Mouse (Mus musculus) embryonic fibroblast, embryonic 13.5 days (primary cell): ENCODE data around the gene Ddx43. TPM values are rescaled to one million over a fixed set of nuclear protein-coding genes. Genes with fewer than 3 reads are reported as not detected.

ENCODE experiments used
- H3K27ac ChIP-seq: 2 replicates; pipeline ENCODE4 v1.5.1; 2012; ENCODE audit warnings: low read length, control low read depth, inconsistent platforms; ENCODE audit not compliant: insufficient read depth
- H3K4me1 ChIP-seq: 2 replicates; pipeline ENCODE4 v1.6.1; 2011; ENCODE audit warnings: low read length; ENCODE audit not compliant: control insufficient read depth, insufficient read depth
- H3K4me3 ChIP-seq: 2 replicates; pipeline ENCODE4 v1.5.1; 2011; ENCODE audit warnings: mild to moderate bottlenecking, control low read depth, low read length; ENCODE audit not compliant: insufficient read depth
- CTCF ChIP-seq: IDR thresholded peaks from 2 replicates; pipeline ENCODE4 v1.5.1; 2011; ENCODE audit warnings: mild to moderate bottlenecking, control low read depth, low read length, moderate library complexity, borderline replicate concordance; ENCODE audit not compliant: insufficient read depth
- POLR2A ChIP-seq: IDR thresholded peaks from 2 replicates; pipeline ENCODE4 v1.6.1; 2011; ENCODE audit warnings: low read depth, mild to moderate bottlenecking, control low read depth, low read length, moderate library complexity
- polyA plus RNA-seq: library from polyadenylated mRNA; stranded (reverse); fragments of >200 nt; gene quantifications from 2 replicates; pipeline ENCODE4 v1.2.4, GENCODE M21; 2011; ENCODE audit warnings: low read depth; ENCODE audit not compliant: missing spikeins, insufficient read length

Ddx43 gene
- polyA plus RNA-seq, 1 experiment: 0.47 TPM

DNA sequence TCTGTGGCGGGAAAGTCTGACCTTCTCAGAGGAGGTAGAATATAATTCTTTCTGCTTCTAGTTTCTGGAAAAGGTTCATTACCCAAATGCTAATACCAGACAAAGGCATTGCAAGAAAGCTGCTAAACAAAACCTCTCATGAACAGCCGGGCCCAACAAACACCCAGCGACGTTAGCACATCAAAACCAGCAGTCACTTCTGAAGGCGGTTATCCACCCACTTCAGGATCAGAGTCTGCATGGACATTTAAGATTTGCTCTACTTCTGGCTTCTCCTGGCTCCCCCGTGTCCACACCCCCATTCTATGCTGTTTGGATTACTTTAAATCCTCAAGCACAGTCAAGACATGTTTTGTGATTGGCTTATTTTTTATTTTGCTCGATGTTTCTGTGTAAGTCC is 975 bp upstream of the Ddx43 start:
- Histone ChIP-seq H3K27ac (no peak overlapping the region), H3K4me1 (no peaks in the 10 kb centered on the region), H3K4me3 (no peak overlapping the region)
- TF ChIP-seq CTCF (no peak), POLR2A (no peak)

GRCm38 (mm10) chr9:78395244-78395629 is 340 bp upstream of the Ddx43 start:
- no peak for TF ChIP-seq POLR2A
- no peak for TF ChIP-seq CTCF
- Histone ChIP-seq H3K27ac (no peak overlapping the region), H3K4me3 (no peak overlapping the region), H3K4me1 (no peaks in the 10 kb centered on the region)

DNA sequence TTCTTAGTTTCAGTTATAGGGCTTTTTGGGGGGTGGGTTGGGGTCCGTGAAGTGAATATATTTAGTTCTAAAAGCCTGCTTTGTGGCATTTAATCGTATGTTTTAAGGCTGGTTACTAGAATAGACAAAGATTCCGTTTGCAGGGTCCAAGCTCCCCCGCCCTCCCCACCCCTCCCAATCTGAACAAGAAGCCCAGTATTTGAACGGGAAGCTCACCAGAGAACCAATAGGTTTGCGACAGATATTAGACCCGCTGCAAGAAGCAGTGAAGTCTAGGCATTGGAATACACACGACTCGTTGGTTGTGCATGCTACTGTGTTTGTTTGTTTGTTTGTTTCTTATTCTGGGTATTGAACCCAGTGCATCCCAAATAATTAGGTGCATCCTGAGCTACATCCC is 940 bp downstream of the Ddx43 start:
- TF ChIP-seq CTCF (no peak), POLR2A (no peak)
- H3K4me1 ChIP-seq: no peaks in the 10 kb centered on the region
- no peak overlapping the region for H3K27ac ChIP-seq
- no peak overlapping the region for H3K4me3 ChIP-seq

DNA sequence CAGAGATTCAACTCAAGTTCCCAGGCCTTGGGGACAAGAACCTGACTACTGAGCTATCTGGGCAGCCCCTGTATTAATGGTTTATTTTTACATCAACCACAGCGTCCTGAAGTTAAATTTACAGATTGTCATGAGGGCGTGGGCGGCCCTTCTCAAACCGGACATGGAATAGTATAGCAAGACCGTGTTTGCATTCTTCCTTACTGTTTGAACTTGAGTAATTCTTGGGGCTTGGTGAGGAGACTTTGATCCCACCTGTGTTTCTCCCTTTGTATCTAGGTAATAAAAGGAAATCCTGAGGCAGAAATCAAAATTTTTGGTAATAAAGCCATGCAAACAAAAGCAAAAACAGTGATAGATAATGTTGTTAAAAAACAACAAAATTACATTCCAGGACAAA is 5.0 kb downstream of the Ddx43 start:
- no peaks in the 10 kb centered on the region for H3K4me1 ChIP-seq
- no peak overlapping the region for H3K4me3 ChIP-seq
- TF ChIP-seq CTCF (no peak), POLR2A (no peak)
- no peak overlapping the region for H3K27ac ChIP-seq

GRCm38 (mm10) chr9:78401596-78401995 is 6.0 kb downstream of the Ddx43 start:
- TF ChIP-seq CTCF: no peak
- no peak for TF ChIP-seq POLR2A
- Histone ChIP-seq H3K4me3 (no peak overlapping the region), H3K4me1 (no peaks in the 10 kb centered on the region), H3K27ac (no peak overlapping the region)

DNA sequence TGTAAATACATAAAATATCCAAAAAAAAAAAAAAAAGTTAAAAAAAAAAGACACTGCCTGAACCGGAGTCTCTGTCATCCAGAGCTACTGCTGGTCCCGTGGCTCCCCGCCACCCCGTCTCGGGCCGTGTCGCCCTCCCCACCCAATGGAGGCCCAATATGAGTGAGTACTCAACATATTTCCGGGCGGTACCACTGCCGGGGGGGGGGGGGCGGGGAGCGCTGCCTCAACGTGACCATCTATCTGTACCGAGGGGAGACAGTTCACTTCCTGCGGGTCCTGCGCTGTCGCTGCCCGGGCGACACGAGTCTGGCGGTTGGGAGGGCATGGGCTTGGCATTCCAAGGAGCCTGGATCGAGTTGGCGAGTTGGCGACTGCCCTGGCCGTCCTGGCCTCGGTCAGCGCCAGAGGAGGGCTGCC is 31.8 kb downstream of the Ddx43 start:
- H3K4me3 ChIP-seq: no peak overlapping the region
- H3K27ac ChIP-seq: no peak overlapping the region
- no peaks in the 10 kb centered on the region for H3K4me1 ChIP-seq
- no peak for TF ChIP-seq POLR2A
- TF ChIP-seq CTCF: no peak

DNA sequence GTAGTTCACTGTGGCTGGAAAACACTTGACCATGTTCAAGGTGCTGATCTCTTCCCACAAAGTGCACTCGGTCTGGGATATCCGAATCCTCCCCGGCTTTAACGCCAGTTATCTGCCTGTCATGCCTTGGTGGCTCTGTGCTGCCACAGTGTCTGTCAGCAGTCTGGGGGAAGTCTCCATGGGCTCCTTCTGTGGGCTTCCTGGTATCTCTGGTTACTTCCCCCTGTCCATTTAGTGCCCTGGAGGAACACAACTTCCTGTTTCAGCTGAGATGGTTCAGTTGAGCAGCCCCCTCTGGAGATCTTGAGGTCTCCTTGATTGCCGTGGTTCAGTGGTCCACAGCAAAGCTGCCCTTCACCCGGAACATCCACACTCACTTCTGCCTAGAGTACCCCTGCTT is 32.6 kb downstream of the Ddx43 start:
- no peak overlapping the region for H3K27ac ChIP-seq
- H3K4me1 ChIP-seq: no peaks in the 10 kb centered on the region
- TF ChIP-seq CTCF: no peak
- no peak for TF ChIP-seq POLR2A
- H3K4me3 ChIP-seq: no peak overlapping the region

- no peak overlapping the region for H3K4me3 ChIP-seq
- no peak overlapping the region for H3K27ac ChIP-seq
- no peaks in the 10 kb centered on the region for H3K4me1 ChIP-seq
- TF ChIP-seq CTCF: no peak
Measured at GRCm38 (mm10) chr9:78428870-78429432, 33.4 kb downstream of the Ddx43 start.

DNA sequence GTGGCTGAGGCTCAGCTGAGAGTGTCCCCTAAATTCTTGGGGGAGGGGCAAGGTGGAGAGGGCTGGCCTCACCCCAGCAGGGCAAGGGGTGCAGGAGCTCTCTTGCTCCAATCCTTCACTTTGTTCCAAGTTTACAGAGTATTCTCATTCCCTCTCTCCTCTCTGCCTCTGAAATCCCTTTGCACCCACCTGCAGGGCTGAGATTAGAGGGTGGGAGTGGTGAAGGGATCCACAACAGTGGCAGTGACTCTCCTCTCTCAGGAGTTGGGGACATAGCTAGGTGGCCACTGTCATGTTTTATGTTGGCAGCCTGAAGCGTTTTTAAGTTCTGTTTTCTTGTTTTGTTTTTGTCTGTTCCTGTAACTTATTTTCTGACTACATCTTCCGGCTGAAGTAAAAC is 34.0 kb downstream of the Ddx43 start:
- Histone ChIP-seq H3K27ac (no peak overlapping the region), H3K4me3 (no peak overlapping the region), H3K4me1 (no peaks in the 10 kb centered on the region)
- TF ChIP-seq POLR2A: no peak
- no peak for TF ChIP-seq CTCF

GRCm38 (mm10) chr9:78430486-78430885 is 34.9 kb downstream of the Ddx43 start:
- TF ChIP-seq POLR2A: no peak
- no peak for TF ChIP-seq CTCF
- H3K27ac ChIP-seq: no peak overlapping the region
- H3K4me1 ChIP-seq: no peaks in the 10 kb centered on the region
- no peak overlapping the region for H3K4me3 ChIP-seq

DNA sequence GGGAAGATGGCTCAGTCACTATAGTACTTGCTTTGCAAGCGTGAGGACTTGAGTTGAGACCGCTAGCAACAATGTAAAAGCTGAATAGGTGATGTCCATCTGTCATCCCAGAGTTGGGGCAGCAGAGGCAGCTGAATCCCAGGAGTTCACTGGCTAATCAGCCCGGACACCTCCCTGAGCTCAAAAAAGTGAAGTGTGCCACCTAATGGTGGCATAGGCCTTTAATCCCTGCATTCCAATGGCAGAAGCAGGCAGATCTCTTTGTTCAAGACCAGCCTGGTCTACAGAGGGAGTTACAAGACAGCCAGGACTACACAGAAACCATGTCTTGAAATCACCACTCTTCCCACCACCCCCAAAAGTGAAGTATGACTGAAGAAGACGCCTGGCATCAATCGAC is 36.9 kb downstream of the Ddx43 start:
- TF ChIP-seq CTCF: no peak
- Histone ChIP-seq H3K4me1 (no peaks in the 10 kb centered on the region), H3K4me3 (no peak overlapping the region), H3K27ac (no peak overlapping the region)
